Mouse (Mus musculus): ENCODE data around the gene Kctd20. TPM values are rescaled to one million over a fixed set of nuclear protein-coding genes. Genes with fewer than 3 reads are reported as not detected.

The Kctd20 gene
- total RNA-seq, 4 experiments from 2014 or later = 27.0 to 38.6 (median 28.7) TPM

- no peak for DNase-seq (ENCODE audit: low spot score in 2 of 2)
Measured at GRCm38 (mm10) chr17:28931436-28932211, 20.1 kb upstream of the Kctd20 start.

GRCm38 (mm10) chr17:28932274-28932673 is 19.5 kb upstream of the Kctd20 start:
- no peak for DNase-seq (ENCODE audit: low spot score in 2 of 2)

GRCm38 (mm10) chr17:28934120-28934916 is 17.4 kb upstream of the Kctd20 start:
- no peak for DNase-seq (ENCODE audit: low spot score in 2 of 2)

GRCm38 (mm10) chr17:28936133-28936532 is 15.6 kb upstream of the Kctd20 start:
- DNase-seq (ENCODE audit: low spot score in 2 of 2) = no peak

GRCm38 (mm10) chr17:28936622-28937345 is 15.0 kb upstream of the Kctd20 start:
- no peak for DNase-seq (ENCODE audit: low spot score in 2 of 2)

- no peak for DNase-seq (ENCODE audit: low spot score in 2 of 2)
Measured at GRCm38 (mm10) chr17:28940776-28941555, 10.8 kb upstream of the Kctd20 start.

GRCm38 (mm10) chr17:28942101-28942500 is 9.6 kb upstream of the Kctd20 start:
- no peak for DNase-seq (ENCODE audit: low spot score in 2 of 2)

GRCm38 (mm10) chr17:28943740-28944139 is 8.0 kb upstream of the Kctd20 start, which contains the start of gene Pxt1:
Pxt1 (minus strand) TSS chr17:28943840.
- no peak for DNase-seq (ENCODE audit: low spot score in 2 of 2)

- DNase-seq (ENCODE audit: low spot score in 2 of 2) = no peak
Measured at GRCm38 (mm10) chr17:28944481-28944880, 7.3 kb upstream of the Kctd20 start.

GRCm38 (mm10) chr17:28947011-28947939 is 4.5 kb upstream of the Kctd20 start:
- no peak for DNase-seq (ENCODE audit: low spot score in 2 of 2)

- DNase-seq (ENCODE audit: low spot score in 2 of 2) = no peak
Measured at GRCm38 (mm10) chr17:28948661-28949060, 3.1 kb upstream of the Kctd20 start.

- no peak for DNase-seq (ENCODE audit: low spot score in 2 of 2)
Measured at GRCm38 (mm10) chr17:28950751-28951150, 999 bp upstream of the Kctd20 start.

GRCm38 (mm10) chr17:28953251-28953650 is 1.5 kb downstream of the Kctd20 start:
- no peak for DNase-seq (ENCODE audit: low spot score in 2 of 2)

- no peak for DNase-seq (ENCODE audit: low spot score in 2 of 2)
Measured at GRCm38 (mm10) chr17:28954416-28954815, 2.7 kb downstream of the Kctd20 start.

GRCm38 (mm10) chr17:28960597-28960996 is 8.8 kb downstream of the Kctd20 start:
- no peak for DNase-seq (ENCODE audit: low spot score in 2 of 2)

- no peak for DNase-seq (ENCODE audit: low spot score in 2 of 2)
Measured at GRCm38 (mm10) chr17:28961596-28961995, 9.8 kb downstream of the Kctd20 start.

GRCm38 (mm10) chr17:28967021-28967610 is 15.4 kb downstream of the Kctd20 start:
- DNase-seq (ENCODE audit: low spot score in 2 of 2) = no peak

- DNase-seq (ENCODE audit: low spot score in 2 of 2) = no peak
Measured at GRCm38 (mm10) chr17:28970122-28970521, 18.4 kb downstream of the Kctd20 start.

GRCm38 (mm10) chr17:28979091-28979490 is 27.3 kb downstream of the Kctd20 start:
- no peak for DNase-seq (ENCODE audit: low spot score in 2 of 2)

GRCm38 (mm10) chr17:28981081-28981480 is 29.3 kb downstream of the Kctd20 start:
- DNase-seq (ENCODE audit: low spot score in 2 of 2) = no peak

Data from gastrocnemius, adult 8-10 months (tissue).